8 mouse cellular contexts compared by ENCODE assay signal in genomic region chr4:133132027-133132426, GRCm38 (mm10). TPM values are rescaled to one million over a fixed set of nuclear protein-coding genes. Genes with fewer than 3 reads are reported as not detected.
DNase-seq lines count a peak whose midpoint lies in the region; ATAC-seq and TF ChIP-seq lines count a peak whose summit lies in the region.

No protein-coding gene starts in this region.

- H3K27ac ChIP-seq in left cerebral cortex, adult 2 months: peak overlapping the region; percentile 94
- peak overlapping the region; percentile 80 for H3K27ac ChIP-seq in embryonic facial prominence, embryonic 13.5 days
- H3K27ac ChIP-seq in limb, embryonic 10.5 days: peak overlapping the region; percentile 96
- H3K27ac ChIP-seq in midbrain, embryonic 11.5 days (ENCODE audit: low read depth, low read length): no peak overlapping the region

- peak overlapping the region; percentile 94 for H3K9ac ChIP-seq in embryonic facial prominence, embryonic 13.5 days
- peak overlapping the region; percentile 41; the same call in 1 of the 2 replicates for H3K9ac ChIP-seq in midbrain, embryonic 11.5 days (ENCODE audit: low read length)

- DNase-seq in left cerebral cortex, adult 2 months (ENCODE audit: extremely low spot score in 1 of 2, low spot score in 2 of 2): no peak
- DNase-seq in left cerebral cortex, adult 18-20 months (ENCODE audit: low spot score in 2 of 2): no peak
- DNase-seq in heart, postnatal 25 days (ENCODE audit: low spot score): peak; percentile 66
- no peak for DNase-seq in limb, embryonic 10.5 days (ENCODE audit: low spot score)
- no peak for DNase-seq in midbrain, embryonic 11.5 days (ENCODE audit: low spot score, missing footprints)
- peak; percentile 45 for DNase-seq in yolk sac, embryonic 10.5 days (ENCODE audit: low spot score)
- DNase-seq in urinary bladder, postnatal 25 days (ENCODE audit: low spot score): no peak

- TF ChIP-seq CTCF in left cerebral cortex, adult 2 months (IDR thresholded peaks at IDR 0.05): no peak

- H3K36me3 ChIP-seq in embryonic facial prominence, embryonic 13.5 days: peaks cover 11% of the 10 kb centered on the region; the same call in 1 of the 2 replicates
- H3K36me3 ChIP-seq in limb, embryonic 10.5 days: peaks cover 17% of the 10 kb centered on the region
- H3K36me3 ChIP-seq in midbrain, embryonic 11.5 days (ENCODE audit: control insufficient read depth, insufficient read depth, low read length): no peaks in the 10 kb centered on the region

- WGBS in embryonic facial prominence, embryonic 13.5 days: 13% methylated on average over 6 of the region's 6 CpGs
- WGBS in limb, embryonic 10.5 days: 40% methylated on average over 6 of the region's 6 CpGs
- 23% methylated on average over 6 of the region's 6 CpGs for WGBS in midbrain, embryonic 11.5 days

- peaks cover 30% of the 10 kb centered on the region for H3K4me1 ChIP-seq in embryonic facial prominence, embryonic 13.5 days
- H3K4me1 ChIP-seq in limb, embryonic 10.5 days: peaks cover 25% of the 10 kb centered on the region
- H3K4me1 ChIP-seq in midbrain, embryonic 11.5 days (ENCODE audit: control insufficient read depth, insufficient read depth, low read length): peaks cover 19% of the 10 kb centered on the region

- no peak for ATAC-seq in embryonic facial prominence, embryonic 13.5 days (ENCODE audit: insufficient number of reproducible peaks, insufficient read depth, low FRiP score, low TSS enrichment, low read depth)
- ATAC-seq in midbrain, embryonic 11.5 days (ENCODE audit: low FRiP score): no peak

- H3K9me3 ChIP-seq in embryonic facial prominence, embryonic 13.5 days: peaks cover 3% of the 10 kb centered on the region; the same call in 1 of the 2 replicates
- H3K9me3 ChIP-seq in limb, embryonic 10.5 days (replicated peaks): no peaks in the 10 kb centered on the region
- no peaks in the 10 kb centered on the region for H3K9me3 ChIP-seq in midbrain, embryonic 11.5 days (ENCODE audit: control insufficient read depth, low read length)

- H3K4me2 ChIP-seq in embryonic facial prominence, embryonic 13.5 days: peak overlapping the region; percentile 92
- peak overlapping the region; percentile 80 for H3K4me2 ChIP-seq in midbrain, embryonic 11.5 days

- intact Hi-C loops in left cerebral cortex, adult 2 months (cut with DNase I): loop anchor here (5.0 kb wide), 3 partner anchors 40 to 120 kb away; partner anchors contain the start of gene Ahdc1
- intact Hi-C loops in heart, postnatal 25 days (cut with DNase I): loop anchor here (2.0 to 5.0 kb wide), 3 partner anchors 41 to 120 kb away; partner anchors contain the start of gene Ahdc1

- peak overlapping the region; percentile 99 for H3K4me3 ChIP-seq in left cerebral cortex, adult 2 months
- H3K4me3 ChIP-seq in embryonic facial prominence, embryonic 13.5 days: peak overlapping the region; percentile 99
- H3K4me3 ChIP-seq in limb, embryonic 10.5 days: peak overlapping the region; percentile 95
- H3K4me3 ChIP-seq in midbrain, embryonic 11.5 days (ENCODE audit: low read depth, low read length): peak overlapping the region; percentile 98

- no peaks in the 10 kb centered on the region for H3K27me3 ChIP-seq in embryonic facial prominence, embryonic 13.5 days
- no peaks in the 10 kb centered on the region for H3K27me3 ChIP-seq in limb, embryonic 10.5 days (ENCODE audit: low read depth, poor library complexity, severe bottlenecking)
- no peaks in the 10 kb centered on the region for H3K27me3 ChIP-seq in midbrain, embryonic 11.5 days (ENCODE audit: control insufficient read depth, insufficient read depth, low read length)

RNA-seq across cellular contexts. Expression of gene Wasf2, which starts 1.7 kb away (rescaled TPM):
- 10 to 100 TPM; 25.7 to 34.3 TPM for total RNA-seq in left cerebral cortex, adult 2 months (2021)
- 10 to 100 TPM; 25.7 to 28.2 TPM for total RNA-seq in left cerebral cortex, adult 18-20 months (2021)
- polyA plus RNA-seq in embryonic facial prominence, embryonic 13.5 days (2015; fragmentation: Nextera tagmentation; extraction: Ambion mirVana): 118 and 142 TPM in 2 replicates
- 100 to 1,000 TPM in 1 of 2 experiments, 10 to 100 TPM in 1; 77.7 to 110 TPM for total RNA-seq in heart, postnatal 25 days (2021)
- 62.9 and 73.7 TPM in 2 replicates for polyA plus RNA-seq in limb, embryonic 10.5 days (2016; fragmentation: Nextera tagmentation; extraction: Ambion mirVana)
- polyA plus RNA-seq in midbrain, embryonic 11.5 days (2014; fragmentation: Nextera tagmentation; extraction: Ambion mirVana): 38.3 and 40.1 TPM in 2 replicates

Comparison
In these comparisons a context has a peak if more than half of its experiments do, and no peak if none do; other contexts are left out.
1. DNase-seq: peak in heart, postnatal 25 days (single experiment) and yolk sac, embryonic 10.5 days (single experiment); none in left cerebral cortex, adult 2 months (0 of 2), left cerebral cortex, adult 18-20 months (0 of 2), limb, embryonic 10.5 days (single experiment), midbrain, embryonic 11.5 days (single experiment) and urinary bladder, postnatal 25 days (single experiment).
2. Peak in every context shown above with its lines, with median percentiles within 50 percentile points of each other: H3K4me3 ChIP-seq.